Mouse (Mus musculus): ENCODE data around the gene Phactr2.
A peak's percentile ranks its signal among the peaks of the same experiment; 100 is the strongest.

The Phactr2 gene

DNA sequence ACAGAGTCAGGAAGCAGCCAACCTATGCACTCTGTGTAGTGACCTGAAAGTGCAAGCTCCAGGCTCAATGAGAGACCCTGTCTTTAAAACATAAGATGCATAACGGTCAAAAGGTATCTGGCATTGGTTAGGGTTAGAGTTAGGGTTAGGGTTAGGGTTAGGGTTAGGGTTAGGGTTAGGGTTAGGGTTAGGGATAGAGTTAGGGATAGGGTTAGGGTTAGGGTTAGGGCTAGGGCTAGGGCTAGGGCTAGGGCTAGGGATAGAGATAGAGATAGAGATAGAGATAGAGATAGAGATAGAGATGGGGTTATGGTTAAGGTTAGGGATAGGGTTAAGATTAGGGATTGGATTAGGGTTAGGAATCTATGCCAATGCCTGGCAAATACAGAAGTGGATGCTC, 72.2 kb downstream of the Phactr2 start:
- no peak for DNase-seq (ENCODE audit: low read depth, low spot score)

DNA sequence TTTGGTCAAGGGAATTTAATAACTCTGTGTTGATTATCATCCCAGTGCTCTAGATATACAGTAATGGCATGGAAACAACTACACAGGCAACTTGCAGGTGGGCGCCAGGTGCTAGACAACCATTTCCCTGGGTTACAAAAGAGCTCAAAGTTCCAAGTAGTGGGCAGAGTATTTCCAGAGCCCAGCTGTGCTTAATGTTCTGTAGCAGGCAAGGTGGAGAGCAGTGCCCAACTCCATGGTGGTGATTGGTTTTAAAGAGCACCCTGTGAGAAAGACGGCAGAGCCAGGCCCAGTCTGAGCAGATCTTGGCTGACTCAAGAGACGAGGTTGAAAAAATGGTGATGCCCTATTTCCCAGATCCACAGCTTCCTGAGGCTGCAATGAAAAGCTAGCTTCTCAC, 78.5 kb downstream of the Phactr2 start:
- DNase-seq (ENCODE audit: low read depth, low spot score): no peak

DNA sequence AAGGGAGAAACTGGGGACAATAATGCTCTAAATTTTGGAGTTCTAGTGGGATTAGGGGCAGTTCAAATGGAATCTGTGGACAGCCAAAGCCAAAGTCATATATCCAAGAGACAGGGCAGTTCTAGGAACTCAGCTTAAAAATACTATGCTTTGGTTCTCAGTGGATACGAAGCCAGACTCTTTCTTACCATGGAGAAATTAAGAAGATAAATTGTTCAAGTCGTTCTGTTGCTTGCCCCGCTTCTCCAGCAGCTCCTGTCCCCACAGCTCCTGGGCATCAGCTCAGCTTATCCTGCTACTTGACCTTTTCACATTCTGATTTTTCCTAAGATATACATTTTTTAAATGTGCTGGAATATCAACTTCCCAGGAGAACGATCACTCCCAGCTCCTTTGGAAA, 80.2 kb downstream of the Phactr2 start:
- no peak for DNase-seq (ENCODE audit: low read depth, low spot score)

DNA sequence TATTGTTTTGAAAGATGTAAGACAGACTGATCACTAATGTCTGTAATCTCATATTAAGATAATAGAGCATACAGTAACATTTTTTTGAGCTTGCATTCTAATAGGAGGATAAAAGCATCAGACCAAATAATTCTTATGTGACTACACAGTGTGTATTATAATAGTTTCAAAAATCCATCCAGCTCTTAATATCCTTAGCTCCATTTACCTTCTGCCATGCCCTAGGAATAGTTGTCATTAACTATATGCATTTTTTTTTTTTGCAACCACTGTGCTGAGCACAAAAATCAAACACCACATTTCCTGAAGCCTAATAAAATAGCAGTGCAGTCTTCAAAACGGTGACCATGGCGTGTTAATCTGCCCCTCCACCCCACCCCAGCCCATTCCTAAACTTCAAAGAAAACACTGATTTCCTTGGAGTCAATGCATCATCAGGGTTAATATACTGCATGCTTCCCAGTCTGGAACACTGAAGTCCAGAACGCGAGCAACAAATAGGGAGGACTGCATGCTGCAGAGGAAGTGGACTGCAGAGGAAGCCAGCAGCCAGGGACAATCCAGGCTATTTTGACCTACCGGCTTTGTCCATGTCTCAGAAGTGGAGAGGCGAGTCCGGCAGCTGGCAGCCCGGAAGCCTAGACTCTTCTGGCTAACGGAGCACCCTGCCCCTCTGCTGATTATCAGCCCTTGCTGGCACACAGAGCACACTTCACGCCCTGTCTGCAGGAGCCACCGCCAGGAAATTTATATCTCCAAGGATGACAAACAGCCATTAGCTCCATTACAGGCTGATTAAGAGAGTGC, 85.9 kb downstream of the Phactr2 start:
- no peak for DNase-seq (ENCODE audit: low read depth, low spot score)

DNA sequence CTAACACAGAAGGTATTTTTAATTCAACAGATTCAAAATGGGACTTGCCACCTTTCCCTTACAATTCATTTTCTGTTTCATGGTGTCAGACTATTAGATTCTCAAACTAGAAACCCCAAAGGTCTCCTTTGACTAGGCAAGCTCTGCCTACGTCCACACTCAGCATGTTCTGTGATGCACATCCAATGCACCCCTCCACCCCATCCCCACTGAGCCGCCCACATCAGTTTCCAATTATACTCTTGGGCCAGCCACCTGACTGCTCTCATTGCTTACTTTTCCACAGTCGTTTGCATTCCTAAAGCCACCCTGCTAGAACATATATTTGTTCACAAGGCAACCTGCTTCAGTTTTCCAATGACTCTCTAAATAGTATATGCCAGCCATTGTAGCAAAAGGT, 89.3 kb downstream of the Phactr2 start:
- DNase-seq (ENCODE audit: low read depth, low spot score): no peak

DNA sequence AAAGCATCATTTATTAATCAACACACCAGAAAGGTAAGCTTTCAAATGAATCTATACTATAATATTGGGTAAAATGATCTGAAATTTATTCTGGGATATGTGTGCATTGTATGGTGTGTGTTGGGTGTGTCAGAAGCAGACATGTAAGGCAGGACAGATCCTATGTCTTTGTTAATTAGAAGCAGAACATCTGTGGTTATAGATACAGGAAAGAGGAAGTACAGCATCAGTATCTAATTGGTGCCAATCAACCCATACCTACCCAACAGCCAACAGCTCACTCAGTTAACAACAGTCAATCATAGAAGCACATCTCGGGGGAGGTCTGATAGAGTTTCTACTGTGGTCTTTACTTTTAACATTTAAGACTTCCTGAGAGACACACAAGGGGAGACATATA, 96.3 kb downstream of the Phactr2 start:
- DNase-seq (ENCODE audit: low read depth, low spot score): no peak

DNA sequence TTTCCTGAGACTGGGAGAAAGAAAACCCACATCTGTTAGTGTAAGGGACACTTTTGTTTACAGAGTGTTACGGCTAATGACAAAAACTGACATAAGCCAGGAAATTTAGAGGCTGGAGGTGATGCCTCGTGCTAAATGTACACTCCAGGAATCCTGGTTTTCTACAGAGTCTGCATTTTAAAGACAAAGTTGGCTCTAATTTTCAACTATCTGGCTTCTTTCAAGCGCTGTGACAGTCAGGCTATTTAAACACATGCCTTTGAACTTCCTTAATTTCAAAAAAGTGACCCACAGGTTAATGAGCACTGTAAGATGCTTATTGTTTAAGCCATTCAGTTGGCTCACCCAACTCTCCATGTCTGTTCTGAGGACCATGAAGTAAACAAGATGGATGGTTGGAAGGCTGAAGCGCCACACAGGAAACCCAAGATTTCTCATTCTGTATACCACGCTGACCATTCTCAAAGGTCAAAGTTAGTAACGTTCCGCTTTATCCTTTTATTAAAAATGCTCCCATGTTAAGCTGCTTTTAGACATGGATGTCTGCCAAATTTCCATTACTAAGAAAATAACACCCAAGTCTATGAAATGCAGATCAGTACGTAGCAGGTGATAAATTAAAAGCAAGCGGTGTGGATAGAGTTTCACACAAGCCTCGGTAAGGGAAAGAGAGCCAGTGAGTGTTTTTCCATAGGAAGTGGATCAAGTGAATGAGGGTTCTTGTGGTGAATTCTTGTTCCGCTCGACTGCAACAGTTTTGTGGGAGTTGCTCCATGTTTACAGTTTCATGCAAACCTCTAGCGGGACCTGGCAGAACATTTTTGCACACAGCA, 97.6 kb downstream of the Phactr2 start:
- DNase-seq (ENCODE audit: low read depth, low spot score): no peak

DNA sequence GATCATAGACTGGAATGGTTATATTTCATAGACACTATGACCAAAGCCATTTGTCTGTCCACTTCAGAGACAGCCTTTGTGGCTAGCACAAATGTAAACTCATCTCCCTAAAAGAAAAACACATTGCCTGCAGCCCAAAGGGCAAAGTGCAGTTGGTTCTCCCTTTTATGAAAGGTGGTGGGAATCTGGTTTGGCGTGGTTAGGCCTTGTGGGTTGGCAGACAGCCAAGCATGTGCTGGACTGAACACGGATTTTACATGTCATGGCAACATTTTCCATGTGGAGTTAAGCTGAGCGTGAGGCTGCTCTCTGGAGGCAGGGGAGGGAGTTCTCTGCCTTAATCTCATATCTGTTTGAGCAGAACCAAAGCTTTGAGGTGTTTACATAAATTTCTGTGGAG, 98.4 kb downstream of the Phactr2 start:
- DNase-seq (ENCODE audit: low read depth, low spot score): peak; percentile 39

DNA sequence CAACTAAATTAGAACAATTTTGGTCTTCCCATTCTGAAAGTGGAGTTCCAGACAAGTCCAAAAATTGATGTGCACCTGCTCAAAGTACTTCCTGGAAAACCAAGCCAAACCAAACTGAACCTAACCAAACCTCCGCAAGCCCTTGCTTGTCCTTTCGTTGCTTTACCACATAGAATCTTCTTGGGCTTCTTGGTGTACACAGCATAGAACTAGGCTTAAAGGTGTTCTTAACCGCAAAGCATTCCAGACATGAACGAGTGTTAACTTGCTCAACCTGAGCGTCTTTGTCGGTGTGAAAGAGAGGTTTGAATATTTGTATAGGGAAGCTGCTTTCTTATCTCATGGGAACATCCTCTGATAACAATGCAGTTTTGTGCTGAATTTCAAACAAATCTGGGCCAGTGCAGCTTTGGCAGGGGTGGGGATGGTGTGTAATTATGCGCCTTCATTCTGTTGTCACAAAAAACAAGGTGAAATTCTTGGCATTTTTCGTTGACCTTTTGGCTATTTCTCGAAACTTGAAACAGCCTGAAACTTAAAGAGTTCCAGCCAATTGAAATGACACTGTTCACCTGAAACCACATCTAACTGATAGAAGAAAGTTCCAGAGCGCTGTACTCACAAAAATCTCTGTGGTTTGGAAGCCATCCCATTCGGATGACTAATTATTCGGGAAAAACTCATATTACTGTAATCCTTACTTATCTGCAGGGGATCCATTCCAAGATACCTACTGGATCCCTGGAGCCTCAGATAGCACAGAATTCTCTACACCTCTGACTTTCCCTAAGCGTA, 104.4 kb downstream of the Phactr2 start:
- no peak for DNase-seq (ENCODE audit: low read depth, low spot score)

DNA sequence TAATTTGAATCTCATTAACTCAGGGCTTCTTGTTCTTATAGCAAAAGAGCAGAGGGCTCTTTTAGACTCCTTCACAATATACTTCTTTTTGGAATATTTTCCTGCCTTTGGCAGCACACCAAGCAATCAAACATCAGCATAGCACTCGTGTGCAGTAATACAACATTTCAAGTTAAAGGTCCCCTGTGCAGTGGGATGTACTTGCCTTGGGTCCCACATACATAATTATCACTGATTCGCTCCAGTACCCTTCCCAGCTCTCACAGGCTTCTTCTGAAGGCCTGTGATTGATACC, 110.0 kb downstream of the Phactr2 start:
- DNase-seq (ENCODE audit: low read depth, low spot score): no peak

DNA sequence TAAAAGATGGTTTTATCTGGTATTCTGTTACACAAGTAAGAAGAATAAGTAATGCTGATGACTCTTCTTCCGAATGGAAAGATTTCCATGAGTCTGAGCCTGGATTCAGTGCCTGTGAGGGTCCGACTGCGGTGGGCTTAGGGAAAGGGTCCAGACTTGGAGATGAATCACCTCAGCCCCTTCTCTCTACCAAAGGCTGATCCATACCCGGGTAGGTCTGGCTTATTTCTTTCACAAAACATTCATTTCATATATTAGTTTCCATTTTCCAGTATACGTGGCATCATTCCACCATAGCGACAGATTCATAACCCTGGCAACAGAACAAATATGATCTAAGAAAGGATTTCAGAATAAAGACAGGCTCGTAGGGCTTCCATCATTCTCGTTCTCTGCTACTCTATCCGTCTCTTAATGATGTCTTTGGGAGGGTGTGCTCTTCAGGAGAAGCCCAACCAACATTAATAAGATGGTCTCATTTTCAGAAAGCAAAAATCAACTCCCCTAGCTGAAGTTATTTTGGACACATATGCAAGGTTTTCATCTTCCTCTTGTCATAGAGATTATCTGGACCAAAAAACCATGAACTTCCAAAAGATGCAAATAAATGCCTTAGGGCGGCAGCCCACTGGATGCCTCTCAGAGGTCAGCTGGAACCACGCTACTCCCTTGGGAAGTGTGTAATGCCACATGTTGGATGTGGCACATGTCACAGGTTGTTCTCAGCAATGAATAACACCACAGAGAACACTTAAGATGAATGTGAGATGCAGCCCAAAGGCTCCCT, 110.5 kb downstream of the Phactr2 start:
- no peak for DNase-seq (ENCODE audit: low read depth, low spot score)

DNA sequence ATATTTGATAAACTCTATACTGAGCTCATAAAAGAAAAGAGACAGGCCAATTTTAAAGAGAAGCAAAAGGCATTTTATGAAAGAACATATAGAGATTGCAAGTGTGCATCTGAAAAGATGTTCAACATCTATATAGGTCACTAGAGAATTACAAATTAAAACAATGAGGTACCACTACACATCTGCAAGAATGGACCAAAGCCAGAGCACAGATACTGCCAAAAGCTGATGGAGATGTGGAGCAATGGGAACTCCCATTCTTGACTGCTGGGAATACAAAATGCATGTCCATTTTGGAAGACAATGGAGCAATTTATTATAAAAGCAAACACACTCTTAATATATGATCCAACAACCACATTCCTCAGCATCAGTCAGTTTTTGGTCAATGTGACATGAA, 113.3 kb downstream of the Phactr2 start:
- DNase-seq (ENCODE audit: low read depth, low spot score): no peak

DNA sequence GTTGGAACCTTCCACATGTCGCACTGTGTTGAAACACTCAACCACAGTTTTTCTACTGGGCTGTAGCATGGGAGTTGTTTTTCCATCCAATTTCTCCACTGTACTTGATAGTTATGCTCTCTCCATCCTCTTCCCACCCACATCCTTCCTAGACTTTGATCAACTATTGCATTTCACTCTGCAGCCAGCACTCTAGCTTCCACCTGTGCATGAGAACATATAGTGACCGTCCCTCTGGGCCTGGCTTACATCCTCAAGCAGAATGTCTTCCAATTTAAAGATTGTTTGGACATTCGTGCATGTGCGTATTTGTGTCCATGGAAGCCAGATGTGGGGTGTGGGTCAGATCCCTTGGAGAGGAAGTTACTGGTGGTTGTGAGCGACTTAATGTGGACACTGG, 114.4 kb downstream of the Phactr2 start:
- DNase-seq (ENCODE audit: low read depth, low spot score): no peak

DNA sequence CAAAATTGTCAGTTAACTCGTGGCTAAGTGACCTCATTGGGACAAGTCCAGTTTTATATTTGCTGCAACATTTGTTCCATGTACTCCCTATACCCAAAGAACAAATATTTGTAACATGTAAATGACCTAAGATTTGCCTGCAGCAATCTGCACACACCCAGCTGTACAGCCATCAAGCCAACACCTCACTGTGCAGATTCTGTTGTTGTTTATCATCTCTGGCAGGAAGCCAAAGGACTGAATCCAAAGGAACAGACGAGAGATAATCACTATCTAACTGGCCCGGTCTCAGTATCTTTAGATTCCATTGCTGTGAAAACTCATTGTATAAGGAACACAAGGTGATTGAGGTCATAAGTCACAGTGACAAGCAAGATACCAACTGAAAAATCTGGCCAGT, 115.5 kb downstream of the Phactr2 start:
- no peak for DNase-seq (ENCODE audit: low read depth, low spot score)

DNA sequence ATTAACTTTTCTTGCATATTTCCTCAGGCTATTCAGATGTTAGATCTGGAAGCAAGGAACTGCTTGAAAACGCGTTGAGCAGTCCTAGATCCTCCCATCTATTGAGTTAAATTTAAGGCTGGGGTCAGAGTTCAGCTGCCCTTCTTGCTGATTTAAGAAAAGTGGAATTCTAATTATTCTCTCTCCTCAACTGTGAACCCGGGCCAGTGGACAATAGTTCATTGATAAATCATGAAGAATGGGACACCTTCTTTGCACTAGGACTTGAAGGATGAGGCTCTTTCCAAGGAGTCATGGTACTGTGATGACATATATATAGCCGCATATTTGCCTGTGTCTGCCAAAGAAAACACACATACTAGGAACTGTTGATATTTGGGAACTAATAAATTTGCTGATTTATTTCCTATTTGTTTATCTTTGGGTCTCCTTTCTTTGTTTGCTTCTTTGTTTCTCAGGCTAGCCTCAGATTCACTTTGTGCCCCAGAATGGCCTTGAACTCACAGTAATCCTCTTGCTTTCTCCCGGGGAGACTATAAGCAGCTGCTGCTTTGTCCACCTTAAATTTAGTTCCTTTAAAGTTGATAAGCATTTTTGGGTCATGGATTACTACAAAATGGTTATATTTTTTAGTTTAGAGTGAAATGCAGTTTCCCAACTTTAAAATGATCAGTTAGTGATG, 127.5 kb downstream of the Phactr2 start:
- no peak for DNase-seq (ENCODE audit: low read depth, low spot score)

DNA sequence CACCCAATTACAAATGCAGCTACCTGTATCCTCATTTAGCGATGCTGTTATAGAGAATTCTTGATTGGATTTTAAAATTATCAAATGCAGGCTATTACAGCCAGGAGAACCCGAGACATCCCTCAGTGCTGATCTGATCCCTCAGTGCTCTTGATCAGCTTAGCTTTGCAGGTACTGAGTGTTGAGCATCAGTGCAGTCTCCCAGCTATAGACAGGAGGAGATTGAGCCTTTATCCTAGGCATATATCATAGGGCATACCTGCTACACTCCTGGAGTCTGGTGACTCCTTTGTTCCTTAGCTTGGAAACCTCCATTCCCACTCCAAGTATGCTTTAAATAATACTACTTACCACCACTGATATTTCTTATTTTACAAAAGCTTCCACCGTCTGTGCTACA, 133.6 kb downstream of the Phactr2 start:
- DNase-seq (ENCODE audit: low read depth, low spot score): no peak

DNA sequence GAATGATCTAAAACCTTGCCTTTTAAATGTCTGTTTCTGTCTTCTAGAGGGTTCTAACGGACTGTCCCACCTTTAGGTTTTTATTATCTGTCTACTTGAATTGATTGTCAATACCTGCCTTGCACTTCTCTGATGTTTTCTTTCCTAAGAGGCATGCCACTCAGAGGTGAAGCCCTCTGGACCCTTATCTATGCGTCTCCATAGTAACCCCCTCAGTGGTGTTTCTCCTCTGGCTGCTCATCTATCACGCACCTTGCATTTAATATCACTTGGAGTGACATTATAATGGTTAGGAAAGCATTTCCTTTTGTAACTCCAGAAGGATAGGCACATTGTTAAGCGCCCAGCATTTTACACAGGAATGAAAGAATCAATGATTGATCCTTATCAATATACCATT, 137.2 kb downstream of the Phactr2 start:
- DNase-seq (ENCODE audit: low read depth, low spot score): no peak

DNA sequence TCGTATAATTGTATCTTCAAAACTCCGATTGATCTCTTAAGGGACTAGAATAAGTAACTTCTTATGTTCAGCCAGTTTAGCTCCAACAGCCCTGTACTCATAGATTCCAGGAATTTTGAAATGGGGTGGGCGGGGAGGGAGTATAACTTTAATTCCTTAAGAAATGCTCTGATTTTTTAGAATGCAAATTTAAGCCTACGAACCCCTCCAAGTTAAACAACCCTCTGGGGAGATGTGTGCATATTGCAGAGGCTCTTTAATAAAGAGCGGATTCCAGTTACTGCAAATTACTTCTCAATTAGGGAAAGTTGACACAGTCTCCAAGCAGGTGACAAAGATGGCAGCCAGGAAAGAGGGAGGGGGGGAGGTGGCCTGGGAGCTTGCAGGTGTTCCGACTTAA, 138.4 kb downstream of the Phactr2 start:
- no peak for DNase-seq (ENCODE audit: low read depth, low spot score)

DNA sequence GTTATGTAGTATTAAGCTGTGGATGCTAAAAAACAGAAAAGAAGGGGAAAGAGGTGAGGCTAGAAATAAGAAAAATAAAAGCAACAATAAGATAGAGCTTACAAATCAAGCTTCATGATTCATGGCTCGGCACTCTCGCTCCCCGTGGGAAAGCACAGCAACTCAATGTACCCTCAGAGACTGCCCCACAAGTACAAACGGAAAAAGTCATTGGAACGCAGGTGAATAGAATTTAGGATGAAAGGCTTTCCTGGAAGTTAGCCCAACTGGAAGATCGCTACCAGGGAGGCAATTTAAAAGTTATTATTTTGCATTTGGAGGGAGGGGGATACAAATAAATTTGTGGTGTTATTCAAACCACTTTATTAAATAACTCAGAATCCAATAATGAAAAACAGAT, 138.9 kb downstream of the Phactr2 start:
- no peak for DNase-seq (ENCODE audit: low read depth, low spot score)

DNA sequence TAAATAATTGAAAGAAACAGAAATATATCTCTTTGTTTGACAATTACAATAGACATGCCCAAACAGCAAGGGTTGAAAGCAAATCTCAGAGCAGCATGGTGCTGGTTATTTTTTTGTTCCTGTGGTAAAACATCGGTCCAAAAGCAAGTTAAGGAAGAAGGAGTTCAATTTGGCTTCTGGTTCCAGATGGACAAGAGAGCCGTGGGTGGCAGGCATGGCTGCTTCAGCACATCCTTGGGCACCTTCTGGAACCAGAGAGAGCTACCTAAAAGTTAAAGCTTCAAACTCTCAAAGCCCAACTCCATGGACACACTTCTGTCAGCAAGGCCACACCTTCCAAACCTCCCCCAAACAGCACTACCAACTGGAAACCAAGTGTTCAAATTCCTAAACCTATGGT, 140.4 kb downstream of the Phactr2 start:
- DNase-seq (ENCODE audit: low read depth, low spot score): no peak

DNA sequence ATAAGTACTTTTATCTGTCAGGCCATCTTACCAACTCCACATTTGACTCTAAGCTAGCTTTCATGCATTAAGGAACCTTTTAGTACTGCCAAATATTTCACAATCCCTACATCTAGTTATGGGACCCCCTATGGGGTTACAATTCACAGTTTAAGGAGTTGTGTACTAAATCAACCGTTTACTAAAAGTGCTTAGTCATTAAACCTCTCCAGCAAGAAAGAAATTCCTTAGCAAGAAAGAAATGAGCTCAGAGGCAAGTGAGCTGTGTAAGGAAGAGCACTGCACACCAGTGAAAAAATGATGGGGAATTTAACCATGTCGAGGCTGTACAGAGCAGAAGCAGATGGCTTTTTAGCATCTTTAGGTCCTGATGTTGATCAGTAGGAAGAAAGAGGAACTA, 141.2 kb downstream of the Phactr2 start:
- no peak for DNase-seq (ENCODE audit: low read depth, low spot score)

Measured in embryo, embryonic 11.5 days (tissue).